Mouse (Mus musculus) ES-E14 (cell line): ENCODE data around the gene H2-Ke6.

ENCODE experiments used
- CHD2 ChIP-seq: IDR thresholded peaks from 2 replicates; pipeline ENCODE4 v1.6.1; 2014; ENCODE audit warnings: mild to moderate bottlenecking, low read depth, low read length, inconsistent platforms
- ZC3H11A ChIP-seq: IDR thresholded peaks from 2 replicates; pipeline ENCODE4 v1.6.1; 2012; ENCODE audit warnings: low read depth, mild to moderate bottlenecking, inconsistent platforms, low read length, borderline replicate concordance
- ZNF384 ChIP-seq: IDR thresholded peaks from 2 replicates; pipeline ENCODE4 v1.6.1; 2012; ENCODE audit warnings: low read depth, low read length, inconsistent platforms

DNA sequence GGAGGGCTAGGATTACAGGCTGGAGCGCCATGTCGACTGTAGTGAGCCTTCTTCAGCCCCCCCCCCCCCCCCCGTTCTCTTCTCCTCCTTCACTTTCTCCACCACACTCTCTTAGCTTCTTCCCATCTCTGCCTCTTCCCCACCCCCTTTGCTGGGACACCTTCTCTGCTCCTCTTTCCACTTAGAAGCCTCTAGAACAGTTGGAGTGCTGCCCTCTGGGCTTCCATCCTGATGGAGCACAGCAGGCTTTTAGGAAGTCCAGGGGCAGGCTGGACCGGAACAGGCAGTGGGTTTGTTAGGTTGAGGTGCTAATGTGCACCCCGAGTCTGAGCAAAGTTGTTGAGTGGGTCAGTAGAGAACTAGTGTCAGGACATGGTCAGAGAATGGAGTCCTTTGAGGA is 17.7 kb downstream of the H2-Ke6 start:
- no peak for TF ChIP-seq ZNF384
- no peak for TF ChIP-seq CHD2
- TF ChIP-seq ZC3H11A = no peak
